Mouse (Mus musculus): ENCODE data around the gene Tmem63b. TPM values are rescaled to one million over a fixed set of nuclear protein-coding genes. Genes with fewer than 3 reads are reported as not detected.
A peak's percentile ranks its signal among the peaks of the same experiment; 100 is the strongest.

Gene Tmem63b
- total RNA-seq, 2 experiments from 2014 or later: 84.6 to 88.1 TPM

DNA sequence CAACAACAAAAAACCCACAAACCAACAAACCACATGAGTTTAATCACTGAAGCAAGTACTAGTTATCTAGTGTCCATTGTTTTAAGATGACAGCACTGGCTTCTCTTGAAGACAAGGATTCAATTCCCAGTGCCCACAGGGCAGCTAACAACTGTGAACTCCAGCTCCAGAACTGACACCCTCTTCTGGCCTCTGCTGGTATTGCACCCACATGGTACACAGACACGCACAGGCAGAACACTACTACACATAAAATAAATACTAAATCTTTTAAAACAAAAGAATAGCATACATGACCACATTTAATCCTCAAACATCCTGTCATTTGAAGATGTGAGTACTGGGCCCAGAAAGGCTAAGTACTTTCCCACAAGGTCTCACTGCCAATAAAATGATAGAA lies 5.1 kb downstream of the Tmem63b start:
- DNase-seq: no peak

DNA sequence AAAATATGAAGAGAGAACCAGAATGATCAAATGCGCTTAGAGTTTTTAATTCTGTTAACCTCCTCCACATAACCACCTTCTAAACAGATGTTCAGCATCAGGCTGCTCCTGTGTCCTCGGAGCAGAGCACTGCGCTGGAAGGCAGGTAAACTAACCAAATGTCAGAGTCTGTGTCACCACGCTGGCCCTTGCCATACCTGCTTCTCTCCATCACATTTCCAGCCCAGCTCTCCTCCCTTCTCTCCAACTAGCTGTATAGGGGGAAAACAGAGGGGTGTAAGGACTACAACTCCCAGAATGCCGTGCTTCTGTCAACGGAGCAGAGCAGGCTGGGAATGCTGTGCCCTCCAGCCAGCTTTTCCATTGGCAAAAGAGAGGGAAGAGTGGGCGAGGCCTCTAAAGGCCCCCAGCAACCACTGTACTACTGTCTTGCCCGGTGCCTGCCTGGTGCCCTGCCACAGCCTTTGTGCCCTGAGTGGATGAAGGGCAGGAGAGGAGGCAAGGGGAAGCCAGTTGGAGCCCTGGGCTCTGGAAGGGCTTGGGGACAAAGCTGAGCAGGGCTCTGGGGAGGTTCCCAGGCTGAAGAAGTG lies 6.2 kb downstream of the Tmem63b start:
- DNase-seq: peak; percentile 31 to 48
- intact Hi-C loops (cut with DNase I): loop anchor here (5.0 kb wide), 1 partner anchor 352 kb away; the partner anchor contains the start of gene Vegfa

More for the DNA sequence above, 5.1 kb downstream of the Tmem63b start:
- intact Hi-C loops (cut with DNase I): loop anchor here (5.0 kb wide), 1 partner anchor 351 kb away; the partner anchor contains the start of gene Vegfa

- intact Hi-C loops (cut with DNase I): loop anchor here (1.0 kb wide), 1 partner anchor 40 kb away; no protein-coding TSS in a partner anchor
- DNase-seq: peak; percentile 69 to 85
These were observed 8.6 kb downstream of the Tmem63b start for GRCm38 (mm10) chr17:45678106-45678505.

GRCm38 (mm10) chr17:45672598-45672997 lies 14.1 kb downstream of the Tmem63b start:
- intact Hi-C loops (cut with DNase I): no loop called here
- no peak for DNase-seq

GRCm38 (mm10) chr17:45671821-45672220 lies 14.9 kb downstream of the Tmem63b start:
- intact Hi-C loops (cut with DNase I): no loop called here
- DNase-seq: no peak

DNA sequence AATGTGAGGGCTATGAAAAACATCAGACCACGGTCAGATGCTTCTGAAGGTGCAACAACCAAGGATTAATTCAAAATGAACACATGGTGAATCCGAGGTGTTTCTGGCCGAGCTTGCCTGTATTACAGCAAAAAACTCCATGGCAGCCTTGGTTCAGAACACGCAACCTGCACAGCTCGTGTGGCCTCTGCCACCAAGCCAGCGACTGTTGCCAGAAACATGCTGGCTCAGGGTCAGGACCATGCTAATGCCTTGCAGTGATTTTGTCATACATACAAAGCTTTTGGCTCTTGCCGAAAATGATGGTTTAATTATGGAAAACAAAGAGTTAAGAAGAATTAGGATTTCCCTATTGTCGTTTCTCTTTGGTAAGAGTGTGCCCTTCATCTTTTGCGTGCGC lies 18.7 kb downstream of the Tmem63b start:
- no peak for DNase-seq
- intact Hi-C loops (cut with DNase I): no loop called here

GRCm38 (mm10) chr17:45667481-45667880 lies 19.2 kb downstream of the Tmem63b start:
- DNase-seq: no peak
- intact Hi-C loops (cut with DNase I): no loop called here

- DNase-seq: no peak
- intact Hi-C loops (cut with DNase I): no loop called here
These were observed 20.6 kb downstream of the Tmem63b start for GRCm38 (mm10) chr17:45666091-45666490.

- no peak for DNase-seq
- intact Hi-C loops (cut with DNase I): no loop called here
These were observed 22.1 kb downstream of the Tmem63b start for GRCm38 (mm10) chr17:45664608-45665007.

- DNase-seq: peak; percentile 78 to 83
- intact Hi-C loops (cut with DNase I): loop anchor here (1.0 kb wide), 1 partner anchor 55 kb away; no protein-coding TSS in a partner anchor
These were observed 23.4 kb downstream of the Tmem63b start for GRCm38 (mm10) chr17:45663106-45663919.

- no peak for DNase-seq
These were observed 27.5 kb downstream of the Tmem63b start, which contains the start of gene Capn11 for GRCm38 (mm10) chr17:45659225-45659624. Gene Capn11 (minus strand): TSS chr17:45659325.

GRCm38 (mm10) chr17:45655820-45656219 lies 30.9 kb downstream of the Tmem63b start:
- no peak for DNase-seq

More at GRCm38 (mm10) chr17:45659225-45659624, 27.5 kb downstream of the Tmem63b start, which contains the start of gene Capn11:
- intact Hi-C loops (cut with DNase I): no loop called here

DNA sequence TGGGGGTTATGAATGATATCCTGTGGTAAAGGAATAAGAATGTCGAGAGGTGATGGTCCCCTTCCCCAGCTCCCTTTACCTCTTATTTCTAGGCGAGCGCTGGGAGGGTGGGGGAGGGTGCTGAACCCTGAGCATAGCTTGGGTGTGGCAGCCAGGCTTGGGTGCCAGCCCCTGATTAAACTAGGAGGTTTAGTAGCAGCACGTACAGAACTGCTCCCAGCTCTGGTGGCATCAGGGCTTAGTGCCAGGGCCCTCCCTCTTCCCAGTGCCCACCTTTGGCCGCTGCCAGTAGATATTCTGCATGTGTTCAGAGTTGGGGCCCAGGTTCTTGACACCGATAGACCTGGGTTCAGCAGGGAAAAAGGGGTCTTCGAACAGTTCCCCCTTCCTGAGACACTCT lies 33.5 kb downstream of the Tmem63b start:
- intact Hi-C loops (cut with DNase I): no loop called here
- DNase-seq: no peak

More at GRCm38 (mm10) chr17:45655820-45656219, 30.9 kb downstream of the Tmem63b start:
- intact Hi-C loops (cut with DNase I): no loop called here

DNA sequence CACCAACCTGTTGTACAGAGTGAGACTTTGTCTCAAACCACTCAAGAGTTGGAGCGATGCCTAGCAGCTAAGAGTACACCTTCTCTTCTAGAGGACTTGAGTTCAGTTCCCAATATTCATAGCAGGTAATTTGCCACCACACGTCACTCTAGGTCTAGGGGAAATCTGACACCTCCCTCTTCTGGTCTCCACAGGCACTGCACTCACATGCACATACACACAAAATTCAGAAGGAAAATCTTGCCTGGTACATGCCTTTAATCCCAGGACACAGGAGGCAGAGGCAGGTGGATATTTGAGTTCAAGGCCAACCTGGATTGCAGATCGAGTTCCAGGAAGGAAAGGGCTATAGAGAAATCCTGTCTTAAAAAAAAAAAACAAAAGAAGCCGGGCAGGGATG lies 42.5 kb downstream of the Tmem63b start:
- intact Hi-C loops (cut with DNase I): loop anchor here (5.0 kb wide), 1 partner anchor 167 kb away; the partner anchor contains the start of gene Spats1
- no peak for DNase-seq

DNA sequence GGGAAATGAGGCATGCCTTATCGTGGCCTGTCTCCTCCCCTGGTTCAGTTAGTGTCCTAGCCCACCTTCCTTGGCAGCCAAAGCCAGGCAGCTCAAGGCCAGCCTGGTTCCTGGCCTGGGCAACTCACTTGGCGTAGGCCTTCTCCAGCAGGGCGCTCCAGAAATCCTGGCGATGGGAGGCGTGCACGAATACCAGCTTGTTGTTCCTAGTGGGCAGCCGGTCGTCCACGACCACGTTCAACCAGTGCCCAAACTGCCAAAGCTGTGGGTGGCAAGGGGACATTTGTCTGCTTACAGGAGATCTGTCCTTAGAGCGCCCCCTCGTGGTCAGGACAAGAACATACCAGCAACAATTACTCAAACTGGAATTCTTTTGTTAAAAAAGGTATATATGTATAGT lies 44.0 kb downstream of the Tmem63b start:
- intact Hi-C loops (cut with DNase I): loop anchor here (2.0 to 5.0 kb wide), 3 partner anchors 60 to 165 kb away; partner anchors contain the start of gene Spats1
- peak; percentile 72 to 81 for DNase-seq

GRCm38 (mm10) chr17:45641981-45642380 lies 44.7 kb downstream of the Tmem63b start:
- no peak for DNase-seq
- intact Hi-C loops (cut with DNase I): loop anchor here (2.0 to 5.0 kb wide), 3 partner anchors 59 to 165 kb away; partner anchors contain the start of gene Spats1

GRCm38 (mm10) chr17:45638596-45639295 lies 48.0 kb downstream of the Tmem63b start:
- intact Hi-C loops (cut with DNase I): no loop called here
- DNase-seq: no peak

DNA sequence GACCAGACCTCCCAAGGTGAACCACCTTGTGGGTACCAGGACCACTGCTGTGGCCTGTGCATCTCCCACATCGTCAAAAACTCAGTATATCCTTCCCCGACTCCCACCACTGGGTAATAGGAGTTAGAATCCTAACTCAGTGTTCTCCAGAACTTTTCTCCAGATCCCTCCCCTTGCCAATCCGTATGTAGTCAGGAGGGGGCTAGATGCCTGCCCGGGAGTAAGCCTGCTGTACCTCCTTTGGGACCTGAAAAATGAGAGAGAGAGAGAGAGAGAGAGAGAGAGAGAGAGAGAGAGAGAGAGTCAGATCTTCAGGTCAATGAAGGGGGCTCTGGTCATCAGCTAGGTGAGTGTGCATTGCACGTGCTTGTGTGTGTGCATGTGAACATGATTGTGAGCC lies 52.7 kb downstream of the Tmem63b start:
- intact Hi-C loops (cut with DNase I): no loop called here
- DNase-seq: no peak

DNA sequence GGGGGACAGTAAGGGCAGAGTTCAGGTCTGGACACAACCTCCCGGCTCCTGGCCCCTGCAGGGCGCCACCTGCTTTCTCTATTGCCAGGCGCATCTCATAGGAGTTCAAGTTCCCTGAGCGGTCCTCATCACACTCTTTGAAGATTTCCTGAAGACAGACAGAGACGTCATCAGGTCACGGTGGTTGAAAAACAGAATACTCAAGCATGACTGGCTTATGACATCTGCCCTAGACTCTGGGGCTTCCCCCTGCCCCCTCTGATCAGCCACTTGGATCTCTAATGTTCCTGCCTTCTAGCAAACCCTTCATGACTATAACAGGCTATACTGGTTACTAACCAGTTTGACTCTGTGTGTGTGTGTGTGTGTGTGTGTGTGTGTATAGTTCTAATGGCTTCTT lies 54.8 kb downstream of the Tmem63b start:
- intact Hi-C loops (cut with DNase I): no loop called here

GRCm38 (mm10) chr17:45630992-45631391 lies 55.7 kb downstream of the Tmem63b start:
- intact Hi-C loops (cut with DNase I): no loop called here
- no peak for DNase-seq

More for the DNA sequence above, 54.8 kb downstream of the Tmem63b start:
- no peak for DNase-seq

Measured in heart, postnatal 36 days (tissue).